Mouse (Mus musculus) neural tube, embryonic 13.5 days (tissue): Measurements from ENCODE around the gene 1700020A23Rik. TPM values are rescaled to one million over a fixed set of nuclear protein-coding genes. Genes with fewer than 3 reads are reported as not detected.
A peak's percentile ranks its signal among the peaks of the same experiment; 100 is the strongest.

Experiments used
- ATAC-seq: fragments of 200-750 bp; cut with Nextera tagmentation; 2 replicates; pipeline ENCODE4 v1.8.0; 2017; ENCODE audit warnings: low read depth, mild to moderate bottlenecking, moderate TSS enrichment, moderate library complexity
- H3K27ac ChIP-seq: fragments of 300-500 bp; sonication (generic); replicated peaks from 2 replicates; pipeline ENCODE4 v1.5.1; 2015; ENCODE audit warnings: moderate library complexity, mild to moderate bottlenecking, inconsistent platforms
- H3K27me3 ChIP-seq: fragments of 300-500 bp; sonication (generic); 2 replicates; pipeline ENCODE4 v1.6.1; 2015; ENCODE audit warnings: mild to moderate bottlenecking, inconsistent platforms
- H3K36me3 ChIP-seq: fragments of 300-500 bp; sonication (generic); 2 replicates; pipeline ENCODE4 v1.6.1; 2015; ENCODE audit warnings: mild to moderate bottlenecking, inconsistent platforms
- H3K4me1 ChIP-seq: fragments of 300-500 bp; sonication (generic); replicated peaks from 2 replicates; pipeline ENCODE4 v1.6.1; 2015; ENCODE audit warnings: inconsistent platforms
- H3K4me2 ChIP-seq: fragments of 300-500 bp; sonication (generic); 2 replicates; pipeline ENCODE4 v1.6.1; 2015; ENCODE audit warnings: inconsistent platforms, mild to moderate bottlenecking, moderate library complexity
- H3K4me3 ChIP-seq: fragments of 300-500 bp; sonication (generic); 2 replicates; pipeline ENCODE4 v1.5.1; 2015; ENCODE audit warnings: mild to moderate bottlenecking, inconsistent platforms
- H3K9ac ChIP-seq: fragments of 300-500 bp; sonication (generic); 2 replicates; pipeline ENCODE4 v1.6.1; 2015; ENCODE audit warnings: moderate library complexity, mild to moderate bottlenecking, inconsistent platforms
- H3K9me3 ChIP-seq: fragments of 300-500 bp; sonication (generic); 2 replicates; pipeline ENCODE4 v1.6.1; 2016; ENCODE audit warnings: inconsistent platforms
- WGBS: fragments of 180-500 bp; shearing (Covaris S2); methylation state at CpG from one replicate; pipeline ENCODE4 v1.1.7; 2015; 5-methylcytosine and 5-hydroxymethylcytosine counted together
- polyA plus RNA-seq: library from polyadenylated mRNA; unstranded; fragments of >200 nt; fragmentation: Nextera tagmentation; extraction: Ambion mirVana; gene quantifications from 2 replicates; pipeline ENCODE4 v1.2.1, GENCODE M21; 2015

1700020A23Rik gene
- polyA plus RNA-seq, 1 experiment from 2014 or later, result not detected

DNA sequence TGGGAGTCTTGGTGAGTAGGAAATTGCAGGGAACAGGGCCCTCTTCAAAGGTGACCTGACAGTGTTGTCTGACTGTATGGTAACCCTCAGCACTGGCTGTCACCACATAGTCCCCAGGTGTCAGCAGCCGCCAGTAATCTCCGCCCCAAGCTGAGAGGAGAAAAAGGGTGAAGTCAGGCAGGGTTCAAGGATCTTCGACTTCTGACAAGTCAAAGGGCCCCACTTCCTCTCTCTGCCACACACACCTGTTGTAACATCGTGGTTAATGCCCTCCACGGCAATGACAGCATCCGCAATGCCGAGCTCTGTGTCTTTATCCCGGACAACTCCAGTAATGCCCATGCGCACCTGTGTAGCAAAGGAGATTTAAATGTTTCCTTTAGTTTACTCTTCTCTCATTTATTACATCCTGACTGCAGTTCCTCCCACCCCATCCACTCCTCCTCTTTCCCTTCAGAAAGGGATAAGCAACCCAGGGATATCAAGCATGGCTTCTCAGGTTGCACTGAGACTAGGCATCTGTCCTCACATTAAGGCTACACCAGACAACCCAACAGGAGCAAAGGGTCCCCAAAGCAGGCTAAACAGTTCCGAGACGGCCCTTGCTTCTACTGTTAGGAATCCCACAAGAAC, 13.9 kb upstream of the 1700020A23Rik start:
- H3K36me3 ChIP-seq, result peaks cover 12% of the 10 kb centered on the region; the same call in 1 of the 2 replicates
- H3K27ac ChIP-seq, result no peak overlapping the region
- H3K9me3 ChIP-seq, result no peaks in the 10 kb centered on the region
- WGBS, result 85% methylated on average over 11 of the region's 11 CpGs
- H3K4me2 ChIP-seq, result no peak overlapping the region
- peaks cover 2% of the 10 kb centered on the region; the same call in 1 of the 2 replicates for H3K27me3 ChIP-seq
- no peak overlapping the region for H3K9ac ChIP-seq
- no peak for ATAC-seq
- no peak overlapping the region for H3K4me3 ChIP-seq
- H3K4me1 ChIP-seq, result no peaks in the 10 kb centered on the region

DNA sequence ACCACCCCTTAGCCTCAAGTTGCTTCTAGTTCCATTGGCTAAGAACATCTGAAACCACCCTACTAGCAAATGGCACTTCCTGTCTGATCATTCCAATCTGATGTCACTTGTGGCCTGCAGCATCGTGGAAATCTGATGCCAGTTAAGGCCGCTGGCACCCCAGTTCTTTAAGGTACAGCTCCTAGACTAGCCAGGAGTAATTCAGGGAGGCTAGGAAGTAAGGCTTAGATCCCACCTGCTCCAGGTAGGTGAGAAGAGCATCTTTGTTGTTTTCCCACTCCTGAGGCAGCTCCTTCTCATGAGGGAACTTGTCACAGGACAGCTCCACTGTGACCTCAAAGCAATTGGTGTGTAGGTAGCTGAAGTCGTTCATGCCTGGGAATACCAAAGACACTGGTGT, 12.2 kb upstream of the 1700020A23Rik start:
- Histone ChIP-seq H3K27me3 (peaks cover 7% of the 10 kb centered on the region), H3K9ac (no peak overlapping the region), H3K4me2 (no peak overlapping the region), H3K9me3 (no peaks in the 10 kb centered on the region), H3K4me3 (no peak overlapping the region), H3K36me3 (peaks cover 12% of the 10 kb centered on the region; the same call in 1 of the 2 replicates), H3K4me1 (peaks cover 15% of the 10 kb centered on the region), H3K27ac (no peak overlapping the region)
- WGBS, result 85% methylated on average over 3 of the region's 3 CpGs
- no peak for ATAC-seq

DNA sequence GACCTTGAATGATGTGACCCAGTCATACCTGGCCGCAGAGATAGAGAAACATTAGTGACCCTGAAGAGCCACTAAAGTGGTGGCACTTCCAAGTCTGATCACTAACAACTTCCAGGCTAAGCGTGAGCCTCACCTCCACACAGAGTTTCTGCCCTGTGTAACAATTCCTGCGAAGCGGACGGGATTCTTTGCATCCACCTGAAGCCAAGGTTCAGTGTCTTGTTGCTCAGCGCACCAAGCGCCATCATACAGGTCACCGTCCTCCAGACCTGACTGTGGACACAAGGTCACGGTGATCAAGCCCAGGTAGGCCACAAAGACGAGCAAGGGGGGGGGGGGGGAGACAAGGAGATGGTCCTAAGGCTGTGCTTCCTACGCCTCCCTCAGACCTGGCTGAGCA, 9.4 kb upstream of the 1700020A23Rik start:
- no peak overlapping the region for H3K4me3 ChIP-seq
- H3K9me3 ChIP-seq, result no peaks in the 10 kb centered on the region
- no peak for ATAC-seq
- no peak overlapping the region for H3K9ac ChIP-seq
- H3K27me3 ChIP-seq, result peaks cover 22% of the 10 kb centered on the region
- H3K36me3 ChIP-seq, result peaks cover 12% of the 10 kb centered on the region; the same call in 1 of the 2 replicates
- H3K4me2 ChIP-seq, result no peak overlapping the region
- WGBS, result 95% methylated on average over 11 of the region's 11 CpGs
- H3K4me1 ChIP-seq, result peaks cover 19% of the 10 kb centered on the region
- no peak overlapping the region for H3K27ac ChIP-seq

DNA sequence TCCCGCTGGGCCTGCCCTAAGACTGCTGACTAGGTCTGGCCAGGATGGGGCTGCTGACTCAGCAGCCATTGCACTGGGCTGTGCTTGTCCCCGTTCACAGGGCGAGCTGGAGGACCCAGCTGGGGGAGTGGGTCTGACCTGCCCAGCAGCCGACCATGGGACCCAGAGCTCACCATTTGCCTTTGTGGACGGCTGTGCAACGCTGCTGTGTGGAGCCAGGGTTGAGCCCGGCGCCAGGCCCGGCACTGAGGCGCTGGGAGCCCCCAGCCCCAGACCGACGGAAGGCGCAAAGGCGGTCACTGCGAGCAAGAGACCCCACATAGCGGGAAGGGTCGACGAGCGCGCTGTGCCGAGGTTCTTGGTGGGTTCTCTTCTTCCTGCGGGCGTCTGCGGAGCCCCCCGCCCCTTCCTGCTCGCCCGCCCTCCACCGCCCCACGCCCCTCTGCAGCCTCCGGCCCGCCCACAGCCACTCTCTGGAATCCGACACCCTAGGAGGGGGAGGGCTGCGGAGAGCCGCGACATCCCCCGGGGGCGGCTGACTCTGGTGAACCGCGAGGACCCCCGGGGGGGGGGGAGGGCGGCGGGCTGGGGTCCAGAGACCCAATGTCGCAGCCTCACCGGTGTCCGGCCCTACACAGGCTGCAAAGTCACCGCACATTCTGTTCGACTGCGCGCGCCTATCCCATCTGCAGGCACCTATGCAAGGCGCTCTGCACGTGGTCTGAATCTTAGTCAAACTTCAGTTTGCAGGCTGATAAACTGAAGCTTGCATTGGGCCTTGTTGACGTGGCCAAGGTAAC, 7.7 kb upstream of the 1700020A23Rik start, which contains the start of gene Cpxm1:
Gene Cpxm1, minus strand, starts transcription at position 389 of the 800 bp plus-strand sequence.
- WGBS, result under 1% methylated on average over 42 of the region's 53 CpGs
- peak within 1 kb of the TSS; percentile 81 for H3K9ac ChIP-seq
- H3K4me1 ChIP-seq, result peaks cover 19% of the 10 kb centered on the region
- peak; percentile 89 for ATAC-seq
- peak within 1 kb of the TSS; percentile 38; the same call in 1 of the 2 replicates for H3K27ac ChIP-seq
- peak within 1 kb of the TSS; percentile 58 for H3K4me3 ChIP-seq
- H3K36me3 ChIP-seq, result peaks cover 12% of the 10 kb centered on the region; the same call in 1 of the 2 replicates
- no peaks in the 10 kb centered on the region for H3K9me3 ChIP-seq
- peak within 1 kb of the TSS; percentile 74 for H3K4me2 ChIP-seq
- H3K27me3 ChIP-seq, result peaks cover 22% of the 10 kb centered on the region

DNA sequence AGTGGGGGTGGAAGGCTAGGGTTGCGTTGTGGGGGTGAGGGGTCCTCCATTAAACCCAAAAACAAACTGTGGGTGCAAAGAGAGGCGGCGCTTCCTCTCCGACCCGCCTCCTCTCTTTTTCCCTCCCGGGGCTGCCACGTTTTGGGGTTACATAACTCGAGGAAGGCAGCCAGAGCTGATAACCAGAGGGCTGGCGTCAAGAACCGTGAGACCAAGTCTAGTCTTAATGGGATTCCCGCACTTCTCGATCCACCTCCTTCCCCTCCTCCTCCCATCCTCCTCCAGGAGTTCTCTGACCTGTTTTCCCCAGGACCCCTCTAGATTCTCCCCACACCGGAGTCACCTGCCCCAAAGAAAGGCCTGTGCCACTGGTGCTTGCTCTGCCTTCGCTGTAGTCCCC, 7.0 kb upstream of the 1700020A23Rik start:
- Histone ChIP-seq H3K4me1 (peaks cover 19% of the 10 kb centered on the region), H3K9me3 (no peaks in the 10 kb centered on the region), H3K27me3 (peaks cover 22% of the 10 kb centered on the region), H3K4me3 (peak overlapping the region; percentile 58), H3K36me3 (peaks cover 8% of the 10 kb centered on the region; the same call in 1 of the 2 replicates), H3K4me2 (peak overlapping the region; percentile 74), H3K27ac (no peak overlapping the region), H3K9ac (0 out of 2 replicates have a peak overlapping the region, but pooled peaks have one; percentile 81)
- WGBS, result 14% methylated on average over 14 of the region's 14 CpGs
- ATAC-seq, result no peak

DNA sequence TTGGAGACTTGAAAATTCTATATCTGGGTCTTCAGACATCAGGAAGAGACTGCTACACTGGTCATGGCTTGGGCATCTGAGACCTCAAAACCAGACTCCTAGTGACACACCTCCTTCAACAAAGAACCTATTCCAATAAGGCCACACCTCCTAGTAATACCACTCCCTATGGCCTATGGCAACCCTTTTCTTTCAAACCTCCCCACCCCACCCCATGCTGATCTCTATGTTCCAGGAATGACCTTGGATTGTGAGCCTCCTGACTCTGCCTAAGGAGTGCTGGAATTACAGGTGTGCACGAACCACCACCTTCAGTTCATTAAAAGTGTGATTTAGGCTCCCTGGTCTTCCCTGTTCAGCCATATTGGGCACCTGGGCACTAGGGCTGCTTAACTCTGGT, 5.0 kb upstream of the 1700020A23Rik start:
- no peak overlapping the region for H3K4me3 ChIP-seq
- peaks cover 19% of the 10 kb centered on the region for H3K4me1 ChIP-seq
- H3K27me3 ChIP-seq, result peaks cover 22% of the 10 kb centered on the region
- no peaks in the 10 kb centered on the region for H3K9me3 ChIP-seq
- no peak overlapping the region for H3K4me2 ChIP-seq
- 0 out of 2 replicates have a peak, but pooled peaks cover 6% of the 10 kb centered on the region for H3K36me3 ChIP-seq
- H3K27ac ChIP-seq, result no peak overlapping the region
- H3K9ac ChIP-seq, result no peak overlapping the region
- whole genome bisulfite sequencing, result 88% methylated on average over 1 of the region's 1 CpGs
- ATAC-seq, result no peak

DNA sequence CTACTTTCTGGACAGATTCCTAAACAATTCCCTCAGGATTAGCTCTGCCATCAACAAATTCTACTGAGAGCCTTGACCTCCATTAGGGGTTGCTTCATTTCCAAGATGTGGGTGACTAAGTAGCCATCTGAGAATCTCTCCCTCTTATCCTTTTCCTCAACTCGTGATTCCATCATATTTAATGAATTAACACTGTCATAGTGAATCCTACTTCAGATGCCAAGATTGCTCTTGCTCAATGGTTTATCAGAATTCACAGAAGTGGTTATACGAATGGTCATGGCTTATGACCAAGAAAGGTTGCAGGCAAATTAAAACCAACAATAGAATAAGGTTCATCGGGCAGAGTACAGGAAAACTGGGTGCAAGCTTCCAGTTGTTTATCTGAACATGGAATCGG, 3.2 kb upstream of the 1700020A23Rik start:
- ATAC-seq, result no peak
- Histone ChIP-seq H3K9me3 (no peaks in the 10 kb centered on the region), H3K4me1 (peaks cover 14% of the 10 kb centered on the region), H3K36me3 (no peaks in the 10 kb centered on the region), H3K4me3 (no peak overlapping the region), H3K27ac (no peak overlapping the region), H3K27me3 (peaks cover 16% of the 10 kb centered on the region), H3K9ac (no peak overlapping the region), H3K4me2 (no peak overlapping the region)
- 85% methylated on average over 4 of the region's 4 CpGs for WGBS

DNA sequence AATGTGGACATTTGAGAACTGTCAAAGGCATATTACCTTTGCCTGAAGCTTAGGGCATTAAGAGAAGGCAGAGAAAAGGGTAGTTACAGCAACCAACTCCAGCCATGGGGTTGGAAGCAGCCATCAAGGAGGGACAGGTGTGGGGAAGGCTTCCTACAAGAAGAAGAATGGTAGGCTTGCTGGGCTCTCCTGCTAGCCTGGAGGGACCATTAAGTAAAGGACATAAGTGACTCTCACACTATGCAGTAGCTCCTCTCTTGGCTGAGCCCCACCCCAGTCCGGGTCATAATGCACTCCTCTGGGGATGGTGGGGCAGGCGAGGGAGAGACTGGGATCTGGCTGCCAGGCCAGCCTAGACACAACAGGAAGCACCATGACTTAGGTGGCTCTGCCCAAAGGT, 1.1 kb downstream of the 1700020A23Rik start, which contains the start of gene Tmem239:
Gene Tmem239, plus strand, starts transcription at position 301 of the 400 bp plus-strand sequence.
- Histone ChIP-seq H3K4me1 (peaks cover under 1% of the 10 kb centered on the region; the same call in 1 of the 2 replicates), H3K27me3 (no peaks in the 10 kb centered on the region), H3K9me3 (no peaks in the 10 kb centered on the region), H3K27ac (no peak within 1 kb of the TSS), H3K9ac (no peak within 1 kb of the TSS), H3K4me2 (no peak within 1 kb of the TSS), H3K36me3 (no peaks in the 10 kb centered on the region), H3K4me3 (no peak within 1 kb of the TSS)
- 71% methylated on average over 2 of the region's 2 CpGs for WGBS
- ATAC-seq, result no peak

DNA sequence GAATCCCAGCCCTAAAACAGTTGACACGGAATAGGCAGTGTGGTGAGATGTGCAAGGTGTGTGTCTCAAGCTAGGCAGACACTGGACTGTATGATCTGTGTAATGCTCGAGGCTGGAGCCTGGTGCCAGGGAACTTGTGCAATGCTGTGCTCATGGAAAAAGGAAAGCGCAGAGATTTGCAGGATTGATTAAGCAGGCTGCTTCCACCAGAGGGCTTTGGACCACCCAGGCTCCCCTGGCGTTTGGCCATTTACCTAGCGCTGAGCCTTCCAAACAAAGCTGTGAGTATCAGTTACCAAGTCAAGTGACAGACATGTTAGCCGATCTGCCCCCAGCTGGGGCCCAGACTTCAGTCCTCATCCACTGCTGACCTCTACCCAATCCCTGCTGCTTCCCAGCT, 3.1 kb downstream of the 1700020A23Rik start:
- H3K27ac ChIP-seq, result no peak overlapping the region
- peaks cover 5% of the 10 kb centered on the region for H3K4me1 ChIP-seq
- no peak overlapping the region for H3K4me2 ChIP-seq
- no peak for ATAC-seq
- WGBS, result 26% methylated on average over 6 of the region's 6 CpGs
- no peaks in the 10 kb centered on the region for H3K9me3 ChIP-seq
- H3K27me3 ChIP-seq, result no peaks in the 10 kb centered on the region
- H3K4me3 ChIP-seq, result no peak overlapping the region
- no peaks in the 10 kb centered on the region for H3K36me3 ChIP-seq
- H3K9ac ChIP-seq, result no peak overlapping the region

DNA sequence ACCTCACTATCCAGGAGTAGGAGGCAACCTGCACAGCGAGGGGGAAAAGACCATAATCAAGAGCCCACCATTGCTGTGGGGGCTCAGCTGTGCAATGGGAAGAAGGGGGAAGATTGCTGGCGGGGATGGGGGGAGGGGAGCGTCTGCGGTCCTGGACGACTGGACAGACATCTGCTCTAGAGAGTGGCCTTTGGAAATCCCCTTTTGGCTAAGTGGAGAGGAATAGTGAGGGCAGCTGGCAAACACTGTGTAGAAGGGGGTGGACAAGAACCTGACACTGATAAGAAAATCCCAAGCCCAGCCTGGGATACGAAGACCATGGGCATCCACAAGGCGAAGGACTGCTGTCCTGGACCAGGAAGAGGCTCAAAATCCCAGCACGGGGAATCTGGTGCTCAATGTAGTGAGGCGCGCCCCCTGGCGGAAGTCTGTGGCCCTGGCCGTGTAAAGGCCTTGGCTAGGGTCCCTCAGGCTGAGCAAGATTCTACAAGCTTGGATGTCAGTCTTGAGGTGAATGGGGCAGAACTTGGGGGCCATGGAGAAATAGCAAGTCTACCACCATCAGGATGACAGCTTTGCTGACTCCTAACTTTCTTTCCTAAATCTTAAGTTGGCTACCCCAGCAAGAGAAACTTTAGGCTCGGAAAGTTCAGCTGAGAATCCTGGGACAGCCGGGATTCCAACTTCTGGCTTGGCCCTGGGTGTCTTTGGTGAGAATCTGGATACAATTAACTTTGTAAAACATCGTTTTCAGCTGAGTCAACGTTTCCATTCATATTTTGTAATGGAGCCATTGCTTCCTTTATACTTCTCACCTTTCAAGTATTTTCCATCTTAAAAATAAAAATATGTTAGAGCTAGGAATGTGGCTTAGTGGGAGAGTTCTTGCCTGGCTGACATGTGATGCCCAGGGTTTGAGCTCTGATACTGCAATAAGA, 6.8 kb downstream of the 1700020A23Rik start:
- peaks cover 5% of the 10 kb centered on the region for H3K4me1 ChIP-seq
- H3K4me3 ChIP-seq, result no peak overlapping the region
- no peaks in the 10 kb centered on the region for H3K9me3 ChIP-seq
- H3K4me2 ChIP-seq, result no peak overlapping the region
- H3K9ac ChIP-seq, result no peak overlapping the region
- H3K36me3 ChIP-seq, result no peaks in the 10 kb centered on the region
- no peaks in the 10 kb centered on the region for H3K27me3 ChIP-seq
- peak; percentile 80; the same call in 1 of the 2 replicates for ATAC-seq
- WGBS, result 38% methylated on average over 16 of the region's 16 CpGs
- H3K27ac ChIP-seq, result no peak overlapping the region

DNA sequence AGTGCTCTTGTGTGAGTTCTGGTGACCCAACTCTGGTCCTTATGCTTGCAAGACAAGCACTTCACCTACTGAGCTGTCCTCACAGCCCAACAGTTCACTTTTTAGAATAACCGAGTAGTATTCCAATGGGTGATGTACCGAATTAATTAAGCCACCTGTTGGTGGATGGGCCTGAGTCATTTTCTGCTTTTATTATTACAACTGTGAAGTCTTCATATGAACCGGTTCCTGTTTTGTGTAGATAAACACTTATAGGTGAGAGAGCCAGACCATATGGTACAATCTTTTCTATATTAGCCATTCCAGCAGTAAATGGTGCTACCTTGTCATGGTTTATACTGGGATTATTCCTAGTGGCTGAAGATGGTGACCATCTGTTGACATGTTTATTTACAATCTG, 7.7 kb downstream of the 1700020A23Rik start:
- no peak overlapping the region for H3K4me3 ChIP-seq
- 80% methylated on average over 3 of the region's 3 CpGs for WGBS
- no peaks in the 10 kb centered on the region for H3K36me3 ChIP-seq
- H3K4me1 ChIP-seq, result peaks cover 5% of the 10 kb centered on the region
- H3K27me3 ChIP-seq, result no peaks in the 10 kb centered on the region
- no peak overlapping the region for H3K27ac ChIP-seq
- no peak overlapping the region for H3K4me2 ChIP-seq
- no peak overlapping the region for H3K9ac ChIP-seq
- ATAC-seq, result no peak
- H3K9me3 ChIP-seq, result no peaks in the 10 kb centered on the region
